Mouse (Mus musculus): ENCODE data around the gene Foxd1.

- TF ChIP-seq CTCF (IDR thresholded peaks at IDR 0.05; ENCODE audit: low read depth) (no peak), EP300 (IDR thresholded peaks at IDR 0.05; ENCODE audit: low read depth) (no peak)
These were observed 5.3 kb downstream of the Foxd1 start for GRCm38 (mm10) chr13:98359337-98359736.
